Mouse (Mus musculus) right cerebral cortex, postnatal 36 days (tissue): ENCODE measurements around the gene Cd302.
A peak's percentile ranks its signal among the peaks of the same experiment; 100 is the strongest.

Experiments used
- DNase-seq, 2 experiments: peaks; one replicate each; pipeline ENCODE4 v3.0.0; 2022; ENCODE audit warnings: low spot score in 2 of 2, mixed read lengths in 1 of 2

The Cd302 gene

GRCm38 (mm10) chr2:60253506-60253905 is 30.8 kb downstream of the Cd302 start:
- peak in 1 of 2 experiments; percentile 47 for DNase-seq

- DNase-seq: no peak
These were observed 31.5 kb downstream of the Cd302 start for GRCm38 (mm10) chr2:60252782-60253181.

GRCm38 (mm10) chr2:60234506-60234905 is 49.8 kb downstream of the Cd302 start:
- DNase-seq: no peak

GRCm38 (mm10) chr2:60233147-60233546 is 51.1 kb downstream of the Cd302 start:
- no peak for DNase-seq

GRCm38 (mm10) chr2:60230361-60230760 is 53.9 kb downstream of the Cd302 start:
- DNase-seq: no peak

- no peak for DNase-seq
These were observed 55.8 kb downstream of the Cd302 start for GRCm38 (mm10) chr2:60228470-60228869.

GRCm38 (mm10) chr2:60223489-60223888 is 60.8 kb downstream of the Cd302 start:
- no peak for DNase-seq

GRCm38 (mm10) chr2:60221954-60222353 is 62.3 kb downstream of the Cd302 start:
- no peak for DNase-seq

GRCm38 (mm10) chr2:60221236-60221635 is 63.1 kb downstream of the Cd302 start:
- no peak for DNase-seq

GRCm38 (mm10) chr2:60217620-60218019 is 66.7 kb downstream of the Cd302 start:
- DNase-seq: no peak

- DNase-seq: no peak
These were observed 67.6 kb downstream of the Cd302 start for GRCm38 (mm10) chr2:60216547-60217153.

GRCm38 (mm10) chr2:60214683-60215082 is 69.6 kb downstream of the Cd302 start:
- no peak for DNase-seq

- no peak for DNase-seq
These were observed 71.8 kb downstream of the Cd302 start for GRCm38 (mm10) chr2:60212488-60212887.

- no peak for DNase-seq
These were observed 73.5 kb downstream of the Cd302 start for GRCm38 (mm10) chr2:60210821-60211220.

GRCm38 (mm10) chr2:60209703-60210651 is 74.3 kb downstream of the Cd302 start, which contains the start of the genes Baz2b and March7:
Baz2b (minus strand) TSS chr2:60209839.
March7 (plus strand) TSS chr2:60209887.
- peak; percentile 71 to 78 for DNase-seq

- peak; percentile 19 to 24 for DNase-seq
These were observed 75.1 kb downstream of the Cd302 start for GRCm38 (mm10) chr2:60209122-60209611.

GRCm38 (mm10) chr2:60205795-60206194 is 78.5 kb downstream of the Cd302 start:
- no peak for DNase-seq

GRCm38 (mm10) chr2:60204162-60204561 is 80.1 kb downstream of the Cd302 start:
- DNase-seq: no peak

GRCm38 (mm10) chr2:60203733-60204132 is 80.6 kb downstream of the Cd302 start:
- DNase-seq: no peak

- no peak for DNase-seq
These were observed 81.3 kb downstream of the Cd302 start for GRCm38 (mm10) chr2:60202900-60203530.
